Mouse (Mus musculus): Measurements from ENCODE around the gene Dennd2c. TPM values are rescaled to one million over a fixed set of nuclear protein-coding genes. Genes with fewer than 3 reads are reported as not detected.

The Dennd2c gene
- total and polyA plus RNA-seq, 2 experiments from 2014 or later: 0.58 to 1.5 TPM

- H3K4me2 ChIP-seq (ENCODE audit: low read depth): no peak overlapping the region
- no peak for ATAC-seq
- TF ChIP-seq CTCF (IDR thresholded peaks at IDR 0.05; ENCODE audit: low read depth): peak; percentile 56
- no peaks in the 10 kb centered on the region for H3K9me3 ChIP-seq (ENCODE audit: low read length)
- H3K4me1 ChIP-seq (ENCODE audit: insufficient read depth): no peaks in the 10 kb centered on the region
- no peak for DNase-seq
- H3K9ac ChIP-seq: no peak overlapping the region
- H3K4me3 ChIP-seq (ENCODE audit: low read depth, low read length): no peak overlapping the region
- H3K27ac ChIP-seq (ENCODE audit: low read depth, low read length): no peak overlapping the region
- H3K36me3 ChIP-seq (ENCODE audit: insufficient read depth): no peaks in the 10 kb centered on the region
- H3K27me3 ChIP-seq (ENCODE audit: insufficient read depth, low read length): no peaks in the 10 kb centered on the region
These were observed 51.4 kb downstream of the Dennd2c start for GRCm38 (mm10) chr3:103153761-103154160.

GRCm38 (mm10) chr3:103159232-103159900 is 57.0 kb downstream of the Dennd2c start:
- Histone ChIP-seq H3K27me3 (ENCODE audit: insufficient read depth, low read length) (no peaks in the 10 kb centered on the region), H3K4me1 (ENCODE audit: insufficient read depth) (no peaks in the 10 kb centered on the region), H3K4me2 (ENCODE audit: low read depth) (no peak overlapping the region), H3K4me3 (ENCODE audit: low read depth, low read length) (no peak overlapping the region), H3K9me3 (ENCODE audit: low read length) (no peaks in the 10 kb centered on the region), H3K36me3 (ENCODE audit: insufficient read depth) (no peaks in the 10 kb centered on the region), H3K9ac (no peak overlapping the region), H3K27ac (ENCODE audit: low read depth, low read length) (no peak overlapping the region)
- DNase-seq (no peak), ATAC-seq (no peak)
- TF ChIP-seq CTCF (IDR thresholded peaks at IDR 0.05; ENCODE audit: low read depth): no peak
- WGBS: 72% methylated on average over 3 of the region's 3 CpGs

GRCm38 (mm10) chr3:103169771-103170170 is 67.4 kb downstream of the Dennd2c start:
- peak; percentile 87 for DNase-seq
- TF ChIP-seq CTCF (IDR thresholded peaks at IDR 0.05; ENCODE audit: low read depth): peak; percentile 85
- WGBS: 9% methylated on average over 4 of the region's 4 CpGs

GRCm38 (mm10) chr3:103171505-103172267 is 69.3 kb downstream of the Dennd2c start, which contains the start of gene Bcas2:
Gene Bcas2 (plus strand): TSS chr3:103171655.
- peak; percentile 48 for TF ChIP-seq CTCF (IDR thresholded peaks at IDR 0.05; ENCODE audit: low read depth)
- peaks cover 9% of the 10 kb centered on the region; the same call in 1 of the 2 replicates for H3K4me1 ChIP-seq (ENCODE audit: insufficient read depth)
- no peaks in the 10 kb centered on the region for H3K27me3 ChIP-seq (ENCODE audit: insufficient read depth, low read length)
- WGBS: under 1% methylated on average over 56 of the region's 56 CpGs
- DNase-seq: peak; percentile 100
- H3K9me3 ChIP-seq (ENCODE audit: low read length): no peaks in the 10 kb centered on the region
- H3K4me3 ChIP-seq (ENCODE audit: low read depth, low read length): peak within 1 kb of the TSS; percentile 88
- H3K4me2 ChIP-seq (ENCODE audit: low read depth): peak within 1 kb of the TSS; percentile 54
- H3K27ac ChIP-seq (ENCODE audit: low read depth, low read length): peak within 1 kb of the TSS; percentile 89
- peak; percentile 97 for ATAC-seq
- peak within 1 kb of the TSS; percentile 84 for H3K9ac ChIP-seq
- peaks cover 16% of the 10 kb centered on the region for H3K36me3 ChIP-seq (ENCODE audit: insufficient read depth)

More at GRCm38 (mm10) chr3:103169771-103170170, 67.4 kb downstream of the Dennd2c start:
- Histone ChIP-seq H3K9me3 (ENCODE audit: low read length) (no peaks in the 10 kb centered on the region), H3K27ac (ENCODE audit: low read depth, low read length) (no peak overlapping the region), H3K9ac (no peak overlapping the region), H3K4me3 (ENCODE audit: low read depth, low read length) (no peak overlapping the region), H3K27me3 (ENCODE audit: insufficient read depth, low read length) (no peaks in the 10 kb centered on the region), H3K36me3 (ENCODE audit: insufficient read depth) (peaks cover 8% of the 10 kb centered on the region; the same call in 1 of the 2 replicates), H3K4me1 (ENCODE audit: insufficient read depth) (peaks cover 9% of the 10 kb centered on the region; the same call in 1 of the 2 replicates), H3K4me2 (ENCODE audit: low read depth) (no peak overlapping the region)
- no peak for ATAC-seq

GRCm38 (mm10) chr3:103172615-103173014 is 70.2 kb downstream of the Dennd2c start:
- ATAC-seq: no peak
- Histone ChIP-seq H3K27me3 (ENCODE audit: insufficient read depth, low read length) (no peaks in the 10 kb centered on the region), H3K4me3 (ENCODE audit: low read depth, low read length) (peak overlapping the region; percentile 88), H3K27ac (ENCODE audit: low read depth, low read length) (no peak overlapping the region), H3K4me2 (ENCODE audit: low read depth) (peak overlapping the region; percentile 54), H3K36me3 (ENCODE audit: insufficient read depth) (peaks cover 24% of the 10 kb centered on the region), H3K9me3 (ENCODE audit: low read length) (no peaks in the 10 kb centered on the region), H3K4me1 (ENCODE audit: insufficient read depth) (peaks cover 9% of the 10 kb centered on the region; the same call in 1 of the 2 replicates), H3K9ac (peak overlapping the region; percentile 84; the same call in 1 of the 2 replicates)
- 48% methylated on average over 5 of the region's 5 CpGs for WGBS
- TF ChIP-seq CTCF (IDR thresholded peaks at IDR 0.05; ENCODE audit: low read depth): no peak
- DNase-seq: no peak

- DNase-seq (no peak), ATAC-seq (no peak)
- 97% methylated on average over 4 of the region's 4 CpGs for WGBS
- H3K4me3 ChIP-seq (ENCODE audit: low read depth, low read length): no peak overlapping the region
- peaks cover 40% of the 10 kb centered on the region for H3K36me3 ChIP-seq (ENCODE audit: insufficient read depth)
- no peak overlapping the region for H3K4me2 ChIP-seq (ENCODE audit: low read depth)
- TF ChIP-seq CTCF (IDR thresholded peaks at IDR 0.05; ENCODE audit: low read depth): no peak
- no peak overlapping the region for H3K9ac ChIP-seq
- H3K27ac ChIP-seq (ENCODE audit: low read depth, low read length): no peak overlapping the region
- no peaks in the 10 kb centered on the region for H3K9me3 ChIP-seq (ENCODE audit: low read length)
- H3K4me1 ChIP-seq (ENCODE audit: insufficient read depth): peaks cover 6% of the 10 kb centered on the region; the same call in 1 of the 2 replicates
- no peaks in the 10 kb centered on the region for H3K27me3 ChIP-seq (ENCODE audit: insufficient read depth, low read length)
These were observed 74.3 kb downstream of the Dennd2c start for GRCm38 (mm10) chr3:103176740-103177139.

DNA sequence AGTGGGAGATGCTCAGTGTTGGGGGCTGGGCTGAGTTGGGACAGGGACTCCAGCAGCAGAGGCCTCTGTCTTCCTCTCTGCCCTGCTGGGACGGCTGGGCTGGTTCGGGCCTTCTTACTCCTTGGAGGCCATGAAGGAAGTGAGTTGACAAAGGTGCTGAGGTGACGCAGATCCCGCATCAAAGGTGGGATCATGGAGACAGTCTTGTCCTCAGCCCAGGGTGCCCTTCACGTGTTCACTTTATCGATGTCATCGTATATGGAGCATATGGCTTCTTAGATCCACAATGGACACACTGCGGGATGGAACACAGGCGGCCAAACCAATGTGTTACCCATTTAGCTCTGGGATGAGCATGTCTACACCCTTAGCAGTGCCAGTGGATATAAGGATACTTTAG is 77.1 kb downstream of the Dennd2c start:
- DNase-seq (no peak), ATAC-seq (no peak)
- no peak overlapping the region for H3K4me2 ChIP-seq (ENCODE audit: low read depth)
- peaks cover 34% of the 10 kb centered on the region for H3K36me3 ChIP-seq (ENCODE audit: insufficient read depth)
- no peak overlapping the region for H3K9ac ChIP-seq
- H3K27me3 ChIP-seq (ENCODE audit: insufficient read depth, low read length): no peaks in the 10 kb centered on the region
- no peak overlapping the region for H3K4me3 ChIP-seq (ENCODE audit: low read depth, low read length)
- TF ChIP-seq CTCF (IDR thresholded peaks at IDR 0.05; ENCODE audit: low read depth): no peak
- no peaks in the 10 kb centered on the region for H3K4me1 ChIP-seq (ENCODE audit: insufficient read depth)
- no peak overlapping the region for H3K27ac ChIP-seq (ENCODE audit: low read depth, low read length)
- H3K9me3 ChIP-seq (ENCODE audit: low read length): no peaks in the 10 kb centered on the region
- 93% methylated on average over 9 of the region's 9 CpGs for WGBS
